Mouse (Mus musculus): Measurements from ENCODE around the gene Mtus2.
A peak's percentile ranks its signal among the peaks of the same experiment; 100 is the strongest.
"Not testable (repeated sequence)": the region's sequence is repeated elsewhere in the genome, so short reads cannot be mapped to it uniquely, and the experiment has no call there.

Gene Mtus2

GRCm38 (mm10) chr5:148280321-148280720 is 323.2 kb downstream of the Mtus2 start:
- no peak for DNase-seq (ENCODE audit: extremely low spot score)

GRCm38 (mm10) chr5:148282093-148282492 is 325.0 kb downstream of the Mtus2 start:
- no peak for DNase-seq (ENCODE audit: extremely low spot score)

GRCm38 (mm10) chr5:148282631-148283030 is 325.5 kb downstream of the Mtus2 start:
- no peak for DNase-seq (ENCODE audit: extremely low spot score)

- no peak for DNase-seq (ENCODE audit: extremely low spot score)
Measured at GRCm38 (mm10) chr5:148283177-148283576, 326.1 kb downstream of the Mtus2 start.

- no peak for DNase-seq (ENCODE audit: extremely low spot score)
Measured at GRCm38 (mm10) chr5:148283584-148283983, 326.5 kb downstream of the Mtus2 start.

- no peak for DNase-seq (ENCODE audit: extremely low spot score)
Measured at GRCm38 (mm10) chr5:148287529-148287928, 330.4 kb downstream of the Mtus2 start.

- no peak for DNase-seq (ENCODE audit: extremely low spot score)
Measured at GRCm38 (mm10) chr5:148288804-148289203, 331.7 kb downstream of the Mtus2 start.

- no peak for DNase-seq (ENCODE audit: extremely low spot score)
Measured at GRCm38 (mm10) chr5:148289951-148290350, 332.8 kb downstream of the Mtus2 start.

GRCm38 (mm10) chr5:148292862-148293261 is 335.7 kb downstream of the Mtus2 start:
- DNase-seq (ENCODE audit: extremely low spot score), result no peak

- peak; percentile 13 for DNase-seq (ENCODE audit: extremely low spot score)
Measured at GRCm38 (mm10) chr5:148293346-148293745, 336.2 kb downstream of the Mtus2 start.

GRCm38 (mm10) chr5:148302968-148303367 is 345.8 kb downstream of the Mtus2 start:
- no peak for DNase-seq (ENCODE audit: extremely low spot score)

GRCm38 (mm10) chr5:148304112-148304511 is 347.0 kb downstream of the Mtus2 start:
- DNase-seq (ENCODE audit: extremely low spot score), result no peak

- no peak for DNase-seq (ENCODE audit: extremely low spot score)
Measured at GRCm38 (mm10) chr5:148310790-148311189, 353.7 kb downstream of the Mtus2 start.

GRCm38 (mm10) chr5:148312443-148312842 is 355.3 kb downstream of the Mtus2 start:
- DNase-seq (ENCODE audit: extremely low spot score), result no peak

- no peak for DNase-seq (ENCODE audit: extremely low spot score)
Measured at GRCm38 (mm10) chr5:148314931-148315330, 357.8 kb downstream of the Mtus2 start.

GRCm38 (mm10) chr5:148325317-148325885 is 368.3 kb downstream of the Mtus2 start:
- DNase-seq (ENCODE audit: extremely low spot score), result peak; percentile 39

- not testable (repeated sequence) for DNase-seq (ENCODE audit: extremely low spot score)
Measured at GRCm38 (mm10) chr5:148326295-148326694, 369.2 kb downstream of the Mtus2 start.

- DNase-seq (ENCODE audit: extremely low spot score), result no peak
Measured at GRCm38 (mm10) chr5:148328982-148329381, 371.9 kb downstream of the Mtus2 start.

GRCm38 (mm10) chr5:148331229-148331776 is 374.2 kb downstream of the Mtus2 start:
- DNase-seq (ENCODE audit: extremely low spot score), result no peak

GRCm38 (mm10) chr5:148331926-148332621 is 375.0 kb downstream of the Mtus2 start:
- DNase-seq (ENCODE audit: extremely low spot score), result no peak

GRCm38 (mm10) chr5:148332622-148332974 is 375.5 kb downstream of the Mtus2 start:
- DNase-seq (ENCODE audit: extremely low spot score), result peak; percentile 64

- DNase-seq (ENCODE audit: extremely low spot score), result no peak
Measured at GRCm38 (mm10) chr5:148339126-148339525, 382.0 kb downstream of the Mtus2 start.

GRCm38 (mm10) chr5:148342061-148342741 is 385.1 kb downstream of the Mtus2 start:
- peak; percentile 54 for DNase-seq (ENCODE audit: extremely low spot score)

All from embryo, embryonic 9.5 days (tissue).